Mouse (Mus musculus): ENCODE results near the gene Map3k10.

The Map3k10 gene

DNA sequence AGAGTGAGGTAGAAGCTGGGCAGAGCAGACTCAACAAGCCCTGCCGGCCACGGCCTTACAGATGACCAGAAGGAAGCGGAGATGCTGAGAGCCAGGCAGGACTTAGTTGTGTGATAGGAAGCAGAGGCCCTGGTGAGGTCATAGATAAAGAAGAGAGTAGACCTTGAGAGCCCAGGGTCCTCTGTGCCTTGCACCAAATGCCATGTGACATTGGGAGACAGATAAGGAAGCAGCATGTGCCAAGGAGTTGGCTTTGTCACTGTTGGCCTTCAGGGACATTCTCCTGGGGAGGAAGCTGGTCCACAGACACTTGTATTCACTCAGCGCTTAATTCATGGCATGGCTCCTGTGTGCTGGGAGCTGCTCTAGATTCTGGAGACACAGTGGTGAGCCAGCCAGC lies 65.1 kb downstream of the Map3k10 start:
- DNase-seq (ENCODE audit: low read depth): no peak

DNA sequence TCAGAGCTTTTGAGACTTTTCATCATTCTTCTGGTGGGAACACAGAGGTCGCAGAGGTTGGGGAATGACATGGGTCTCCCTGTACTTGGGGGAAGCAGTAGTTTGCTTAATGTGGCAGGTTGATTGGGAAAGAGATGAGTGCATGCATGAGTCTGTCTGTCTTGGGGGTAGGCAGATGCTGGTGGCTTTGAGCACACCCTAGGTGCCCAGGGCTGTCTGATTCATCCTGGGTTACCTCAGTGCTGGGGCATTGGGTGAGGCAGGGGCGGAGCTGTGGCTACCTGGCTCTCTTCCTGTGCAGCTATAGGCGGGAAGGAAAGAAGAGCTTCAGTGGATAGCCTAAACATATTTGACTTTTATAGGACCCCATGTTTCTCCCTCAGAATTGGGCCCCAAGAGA lies 66.3 kb downstream of the Map3k10 start:
- no peak for DNase-seq (ENCODE audit: low read depth)

DNA sequence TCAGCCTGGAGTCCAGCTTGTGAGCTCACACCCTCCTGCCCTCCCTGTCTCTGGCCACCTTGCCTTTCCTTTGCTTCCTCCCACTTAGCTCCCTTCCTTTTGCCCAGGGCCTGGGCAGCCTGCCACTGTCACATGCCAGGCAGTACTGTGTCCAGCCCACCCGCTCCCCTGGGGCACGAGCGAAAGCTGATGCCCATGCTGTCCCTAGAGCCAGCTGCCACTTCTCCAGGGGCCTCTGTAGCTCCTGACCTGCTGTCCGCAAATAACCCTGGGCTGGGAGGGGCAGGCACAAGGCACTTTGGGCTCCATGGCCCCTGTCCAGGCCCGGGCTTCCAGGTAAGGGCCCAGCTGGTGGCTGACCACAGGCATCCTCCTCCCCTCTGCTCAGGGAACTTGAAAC lies 66.8 kb downstream of the Map3k10 start:
- no peak for DNase-seq (ENCODE audit: low read depth)

DNA sequence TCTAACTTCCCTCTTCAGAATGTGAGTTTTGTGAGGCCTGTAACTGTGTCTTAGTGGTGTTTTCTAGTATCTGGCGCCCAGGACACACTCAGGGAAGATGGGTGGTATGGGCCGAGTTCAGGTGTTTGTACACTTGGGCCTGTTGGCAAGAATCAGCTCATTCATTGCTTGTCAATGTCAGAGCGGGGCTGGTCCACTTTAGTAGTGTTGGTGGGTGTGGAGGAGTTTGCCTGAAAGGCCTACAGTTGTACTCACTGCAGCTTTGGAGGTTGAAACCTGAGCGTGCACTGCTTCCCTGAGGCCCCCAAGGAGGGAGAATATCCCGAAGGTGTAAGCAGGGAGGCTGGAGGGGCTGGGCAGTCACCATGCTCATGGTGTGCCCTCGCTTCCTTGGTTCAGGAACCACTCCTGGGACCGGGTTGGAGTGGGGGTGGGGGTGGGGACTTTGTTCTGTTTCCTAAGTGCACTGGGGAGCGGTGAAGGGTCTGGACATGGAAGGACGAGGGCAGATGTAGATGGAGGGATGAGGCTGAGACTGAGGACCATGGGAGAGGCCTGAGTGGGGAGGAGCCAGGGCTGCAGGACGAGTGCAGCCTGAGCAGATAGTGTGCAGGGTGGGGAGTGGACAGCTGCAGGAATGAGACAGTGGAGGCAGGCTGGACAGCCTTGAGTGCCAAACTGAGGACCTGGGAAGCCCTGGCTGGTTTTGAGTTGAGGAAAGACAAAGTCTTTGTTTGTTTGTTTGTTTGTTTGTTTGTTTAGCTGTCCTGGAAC lies 67.7 kb downstream of the Map3k10 start:
- DNase-seq (ENCODE audit: low read depth): no peak

All from c-Kit-positive CD71-positive TER-119-negative erythroid progenitor cells, embryonic 14.5 days (primary cell).